Mouse (Mus musculus): ENCODE data around the gene Ap4b1. TPM values are rescaled to one million over a fixed set of nuclear protein-coding genes. Genes with fewer than 3 reads are reported as not detected.

Gene Ap4b1
- polyA plus RNA-seq, 1 experiment from 2014 or later, result 22.8 TPM

- Histone ChIP-seq H3K36me3 (ENCODE audit: control insufficient read depth, insufficient read depth, low read length) (peaks cover 2% of the 10 kb centered on the region; the same call in 1 of the 2 replicates), H3K4me2 (no peak overlapping the region), H3K27me3 (ENCODE audit: control insufficient read depth, insufficient read depth, low read length) (no peaks in the 10 kb centered on the region), H3K27ac (ENCODE audit: low read depth, low read length) (no peak overlapping the region), H3K4me3 (ENCODE audit: low read depth, low read length) (no peak overlapping the region), H3K9me3 (ENCODE audit: control insufficient read depth, low read length) (no peaks in the 10 kb centered on the region), H3K9ac (ENCODE audit: low read length) (no peak overlapping the region), H3K4me1 (ENCODE audit: control insufficient read depth, insufficient read depth, low read length) (no peaks in the 10 kb centered on the region)
- no peak for DNase-seq (ENCODE audit: low spot score, missing footprints)
- 84% methylated on average over 3 of the region's 3 CpGs for WGBS
- no peak for ATAC-seq (ENCODE audit: low FRiP score)
Measured at GRCm38 (mm10) chr3:103780271-103780670, 29.0 kb upstream of the Ap4b1 start.

DNA sequence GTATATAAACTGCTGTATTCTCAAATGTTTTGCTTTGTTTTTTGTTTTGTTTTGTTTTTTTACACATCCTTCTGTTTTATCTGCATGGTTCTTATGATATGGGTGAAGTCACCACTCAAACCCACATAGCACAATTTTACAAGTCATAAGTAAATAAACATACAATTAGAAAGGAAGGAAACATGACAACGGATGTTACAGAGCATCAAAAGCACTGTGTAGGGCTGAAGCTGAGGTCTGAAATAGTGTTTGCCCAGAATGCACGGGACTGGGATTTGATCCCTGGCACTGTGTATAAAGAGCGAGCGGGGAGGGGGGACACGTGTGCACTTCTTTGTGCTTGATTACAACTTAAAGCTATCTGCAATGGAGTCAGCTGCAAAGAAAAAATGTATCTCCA, 28.5 kb upstream of the Ap4b1 start:
- 79% methylated on average over 5 of the region's 5 CpGs for WGBS
- DNase-seq (ENCODE audit: low spot score, missing footprints) (no peak), ATAC-seq (ENCODE audit: low FRiP score) (no peak)
- H3K27ac ChIP-seq (ENCODE audit: low read depth, low read length), result no peak overlapping the region
- no peak overlapping the region for H3K9ac ChIP-seq (ENCODE audit: low read length)
- H3K4me2 ChIP-seq, result no peak overlapping the region
- H3K4me1 ChIP-seq (ENCODE audit: control insufficient read depth, insufficient read depth, low read length), result no peaks in the 10 kb centered on the region
- peaks cover 2% of the 10 kb centered on the region; the same call in 1 of the 2 replicates for H3K36me3 ChIP-seq (ENCODE audit: control insufficient read depth, insufficient read depth, low read length)
- H3K4me3 ChIP-seq (ENCODE audit: low read depth, low read length), result no peak overlapping the region
- H3K27me3 ChIP-seq (ENCODE audit: control insufficient read depth, insufficient read depth, low read length), result no peaks in the 10 kb centered on the region
- no peaks in the 10 kb centered on the region for H3K9me3 ChIP-seq (ENCODE audit: control insufficient read depth, low read length)

GRCm38 (mm10) chr3:103782844-103783609, 26.3 kb upstream of the Ap4b1 start:
- no peak for DNase-seq (ENCODE audit: low spot score, missing footprints)
- Histone ChIP-seq H3K27ac (ENCODE audit: low read depth, low read length) (no peak overlapping the region), H3K36me3 (ENCODE audit: control insufficient read depth, insufficient read depth, low read length) (no peaks in the 10 kb centered on the region), H3K4me2 (no peak overlapping the region), H3K4me3 (ENCODE audit: low read depth, low read length) (no peak overlapping the region), H3K9me3 (ENCODE audit: control insufficient read depth, low read length) (no peaks in the 10 kb centered on the region), H3K9ac (ENCODE audit: low read length) (no peak overlapping the region), H3K4me1 (ENCODE audit: control insufficient read depth, insufficient read depth, low read length) (no peaks in the 10 kb centered on the region), H3K27me3 (ENCODE audit: control insufficient read depth, insufficient read depth, low read length) (no peaks in the 10 kb centered on the region)
- ATAC-seq (ENCODE audit: low FRiP score), result no peak
- 86% methylated on average over 4 of the region's 4 CpGs for WGBS

DNA sequence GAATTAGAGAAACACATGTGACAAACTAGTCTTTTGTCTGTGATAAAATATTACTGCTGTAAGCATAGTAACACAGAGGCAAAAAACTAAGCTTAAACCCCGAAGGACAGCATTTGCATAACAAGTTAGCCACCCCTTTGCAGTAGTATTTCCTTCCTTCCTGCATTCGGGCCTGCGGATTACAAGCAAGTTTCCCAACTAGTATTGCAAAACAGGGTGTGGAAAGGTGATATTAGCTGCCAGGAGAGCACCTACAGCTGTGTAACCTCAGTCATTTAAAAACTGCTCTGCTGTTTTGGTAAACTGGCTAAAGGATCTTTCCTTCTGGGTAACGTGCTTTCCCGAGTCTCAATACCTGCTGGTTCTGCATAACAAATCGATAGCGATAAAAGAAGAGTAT, 22.1 kb upstream of the Ap4b1 start:
- 63% methylated on average over 7 of the region's 7 CpGs for WGBS
- Histone ChIP-seq H3K4me2 (no peak overlapping the region), H3K9ac (ENCODE audit: low read length) (no peak overlapping the region), H3K36me3 (ENCODE audit: control insufficient read depth, insufficient read depth, low read length) (no peaks in the 10 kb centered on the region), H3K4me3 (ENCODE audit: low read depth, low read length) (no peak overlapping the region), H3K9me3 (ENCODE audit: control insufficient read depth, low read length) (no peaks in the 10 kb centered on the region), H3K27ac (ENCODE audit: low read depth, low read length) (no peak overlapping the region), H3K4me1 (ENCODE audit: control insufficient read depth, insufficient read depth, low read length) (peaks cover 9% of the 10 kb centered on the region), H3K27me3 (ENCODE audit: control insufficient read depth, insufficient read depth, low read length) (no peaks in the 10 kb centered on the region)
- ATAC-seq (ENCODE audit: low FRiP score) (no peak), DNase-seq (ENCODE audit: low spot score, missing footprints) (no peak)

DNA sequence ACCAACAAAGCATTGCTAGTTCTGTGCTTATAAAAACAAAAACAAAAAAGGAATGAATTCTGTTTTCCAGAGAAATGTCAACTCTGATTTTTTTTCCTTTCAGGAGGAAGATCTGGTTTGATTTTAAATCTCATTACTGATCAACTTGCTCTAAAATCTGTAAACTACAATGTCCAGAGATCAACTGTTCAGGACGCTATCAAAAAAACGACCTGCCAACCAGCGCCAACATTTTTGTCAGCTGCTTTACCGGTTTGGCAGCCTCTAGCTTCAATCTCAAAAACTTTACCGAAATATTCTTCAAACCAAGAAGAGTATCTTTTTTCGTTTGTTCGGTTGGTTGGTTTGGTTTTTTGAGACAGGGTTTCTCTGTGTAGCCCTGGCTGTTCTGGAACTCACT, 20.2 kb upstream of the Ap4b1 start:
- Histone ChIP-seq H3K4me2 (peak overlapping the region; percentile 88; the same call in 1 of the 2 replicates), H3K9ac (ENCODE audit: low read length) (no peak overlapping the region), H3K9me3 (ENCODE audit: control insufficient read depth, low read length) (no peaks in the 10 kb centered on the region), H3K4me3 (ENCODE audit: low read depth, low read length) (no peak overlapping the region), H3K27ac (ENCODE audit: low read depth, low read length) (no peak overlapping the region), H3K27me3 (ENCODE audit: control insufficient read depth, insufficient read depth, low read length) (no peaks in the 10 kb centered on the region), H3K4me1 (ENCODE audit: control insufficient read depth, insufficient read depth, low read length) (peaks cover 9% of the 10 kb centered on the region), H3K36me3 (ENCODE audit: control insufficient read depth, insufficient read depth, low read length) (no peaks in the 10 kb centered on the region)
- ATAC-seq (ENCODE audit: low FRiP score) (no peak), DNase-seq (ENCODE audit: low spot score, missing footprints) (no peak)
- 88% methylated on average over 7 of the region's 7 CpGs for WGBS

DNA sequence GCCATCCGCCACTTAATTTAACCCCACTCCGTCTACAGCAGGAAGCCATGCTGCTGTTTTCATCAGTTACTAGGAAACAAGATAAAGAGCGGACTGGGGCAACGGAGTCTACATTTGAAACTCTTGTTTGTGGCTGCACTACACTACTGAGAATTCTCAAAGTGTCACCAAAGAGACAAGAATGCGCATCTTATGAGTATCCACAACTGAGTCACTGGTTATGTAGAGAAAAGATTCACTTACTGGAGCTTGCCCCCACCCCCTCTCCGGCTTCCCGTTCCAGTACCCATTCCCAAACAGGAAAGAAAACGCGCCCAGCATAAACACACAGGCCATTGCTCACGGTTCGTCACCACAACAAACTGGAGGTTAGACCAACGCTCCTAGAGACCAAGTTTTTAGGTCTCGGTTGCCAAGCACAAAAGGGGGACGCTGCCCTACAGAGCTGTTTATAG, 19.4 kb upstream of the Ap4b1 start:
- H3K27ac ChIP-seq (ENCODE audit: low read depth, low read length), result no peak overlapping the region

DNA sequence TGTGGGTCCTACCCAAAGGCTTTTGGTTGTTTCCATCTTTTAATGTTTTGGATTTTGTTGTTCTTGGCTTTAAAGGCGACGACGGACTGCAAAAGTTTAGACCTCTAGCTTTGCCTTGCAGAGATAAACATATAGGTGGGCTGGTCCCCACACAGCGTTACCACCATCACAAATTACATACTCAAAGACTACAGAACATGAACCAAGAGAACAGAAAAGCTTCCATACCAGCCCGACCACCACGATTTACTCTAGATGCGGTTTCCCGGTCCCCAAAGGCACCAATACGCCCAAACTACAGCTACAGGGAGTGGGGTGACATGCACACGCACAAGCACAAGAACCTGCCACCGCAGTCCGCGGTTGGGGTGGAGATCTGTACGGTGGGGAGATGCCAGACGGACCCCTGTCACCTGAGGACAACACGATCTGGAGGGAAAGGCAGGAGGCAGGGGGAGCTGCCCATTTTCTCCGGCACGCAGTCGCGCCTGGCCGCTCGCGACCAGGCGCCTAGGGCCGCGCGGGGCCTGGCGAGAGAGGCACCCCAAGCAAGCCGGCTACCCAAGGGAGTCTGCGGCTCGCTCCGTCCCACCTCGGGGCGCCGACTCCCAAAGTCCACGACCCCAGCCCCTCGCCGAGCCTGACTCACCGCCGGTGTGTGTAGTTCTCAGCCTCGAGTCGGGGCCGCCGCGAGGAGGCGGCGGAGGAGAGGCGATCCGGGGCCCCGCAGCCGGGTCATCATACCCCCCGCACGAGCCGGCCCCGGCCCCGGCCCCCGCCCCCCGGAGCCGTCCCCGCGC, 18.8 kb upstream of the Ap4b1 start:
- peaks cover 9% of the 10 kb centered on the region for H3K4me1 ChIP-seq (ENCODE audit: control insufficient read depth, insufficient read depth, low read length)
- H3K27ac ChIP-seq (ENCODE audit: low read depth, low read length), result peak overlapping the region; percentile 67
- DNase-seq (ENCODE audit: low spot score, missing footprints), result peak; percentile 93
- H3K9ac ChIP-seq (ENCODE audit: low read length), result peak overlapping the region; percentile 91
- H3K4me3 ChIP-seq (ENCODE audit: low read depth, low read length), result peak overlapping the region; percentile 91
- under 1% methylated on average over 54 of the region's 61 CpGs for WGBS
- no peaks in the 10 kb centered on the region for H3K27me3 ChIP-seq (ENCODE audit: control insufficient read depth, insufficient read depth, low read length)
- peak overlapping the region; percentile 88 for H3K4me2 ChIP-seq
- H3K9me3 ChIP-seq (ENCODE audit: control insufficient read depth, low read length), result no peaks in the 10 kb centered on the region
- no peaks in the 10 kb centered on the region for H3K36me3 ChIP-seq (ENCODE audit: control insufficient read depth, insufficient read depth, low read length)
- ATAC-seq (ENCODE audit: low FRiP score), result peak; percentile 86

More for the DNA sequence above, 19.4 kb upstream of the Ap4b1 start:
- DNase-seq (ENCODE audit: low spot score, missing footprints), result peak; percentile 91
- no peaks in the 10 kb centered on the region for H3K27me3 ChIP-seq (ENCODE audit: control insufficient read depth, insufficient read depth, low read length)
- no peaks in the 10 kb centered on the region for H3K9me3 ChIP-seq (ENCODE audit: control insufficient read depth, low read length)
- peak overlapping the region; percentile 91 for H3K4me3 ChIP-seq (ENCODE audit: low read depth, low read length)
- peak overlapping the region; percentile 91 for H3K9ac ChIP-seq (ENCODE audit: low read length)
- peaks cover 9% of the 10 kb centered on the region for H3K4me1 ChIP-seq (ENCODE audit: control insufficient read depth, insufficient read depth, low read length)
- no peak for ATAC-seq (ENCODE audit: low FRiP score)
- H3K36me3 ChIP-seq (ENCODE audit: control insufficient read depth, insufficient read depth, low read length), result no peaks in the 10 kb centered on the region
- H3K4me2 ChIP-seq, result peak overlapping the region; percentile 88
- 4% methylated on average over 14 of the region's 14 CpGs for WGBS

DNA sequence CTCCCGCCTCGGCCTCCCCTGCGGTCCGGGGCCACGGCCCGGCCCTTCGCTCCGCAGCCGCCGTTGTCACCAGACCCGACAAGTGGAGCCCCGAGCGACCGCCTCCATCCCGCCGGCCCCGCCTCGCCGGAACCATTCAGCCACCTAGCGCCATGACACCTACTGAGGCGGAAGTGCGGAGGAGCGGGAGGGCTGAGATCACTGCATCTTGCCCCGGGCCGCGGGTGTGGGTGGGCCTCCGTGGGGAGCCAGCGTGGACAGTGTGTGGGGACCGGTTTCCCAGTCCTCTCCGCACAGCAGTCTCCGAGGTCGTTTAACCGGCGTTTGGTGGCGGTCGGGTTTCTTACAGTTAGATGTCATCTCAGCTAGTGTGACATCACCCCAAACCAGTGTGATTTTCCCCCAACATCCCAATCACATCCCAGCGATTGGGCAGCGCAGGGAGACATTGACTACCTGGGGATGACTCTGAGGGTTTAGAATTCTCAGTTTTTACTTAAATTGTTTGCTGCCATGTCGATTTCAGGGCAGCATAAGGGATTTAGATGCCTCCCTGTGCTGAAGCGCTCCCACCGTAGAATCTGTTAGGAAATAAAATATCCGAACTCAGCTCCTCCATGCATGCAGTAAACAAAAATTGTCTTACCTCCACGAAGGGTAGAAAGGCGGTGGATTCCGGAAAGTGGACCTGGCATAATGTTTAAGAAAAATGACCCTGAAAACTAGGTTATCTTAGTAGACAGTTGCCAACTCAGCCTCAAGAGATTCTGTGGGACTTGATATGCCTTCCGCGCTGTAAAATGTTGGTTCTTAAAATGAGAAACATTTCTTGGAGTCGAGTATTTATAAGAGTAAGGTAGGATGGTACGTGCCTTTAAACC, 17.9 kb upstream of the Ap4b1 start, which contains the start of gene Hipk1:
TSS of gene Hipk1 (minus strand) at position 334 of the 881 bp plus-strand sequence.
- 10% methylated on average over 49 of the region's 49 CpGs for WGBS

More for the DNA sequence above, 17.9 kb upstream of the Ap4b1 start, which contains the start of gene Hipk1:
- Histone ChIP-seq H3K4me3 (ENCODE audit: low read depth, low read length) (peak within 1 kb of the TSS; percentile 91), H3K36me3 (ENCODE audit: control insufficient read depth, insufficient read depth, low read length) (no peaks in the 10 kb centered on the region), H3K4me2 (peak within 1 kb of the TSS; percentile 88), H3K4me1 (ENCODE audit: control insufficient read depth, insufficient read depth, low read length) (peaks cover 9% of the 10 kb centered on the region), H3K9ac (ENCODE audit: low read length) (peak within 1 kb of the TSS; percentile 91), H3K27ac (ENCODE audit: low read depth, low read length) (peak within 1 kb of the TSS; percentile 67), H3K27me3 (ENCODE audit: control insufficient read depth, insufficient read depth, low read length) (no peaks in the 10 kb centered on the region), H3K9me3 (ENCODE audit: control insufficient read depth, low read length) (no peaks in the 10 kb centered on the region)
- ATAC-seq (ENCODE audit: low FRiP score) (peak; percentile 97), DNase-seq (ENCODE audit: low spot score, missing footprints) (peak; percentile 99)
